Mouse (Mus musculus): Measurements from ENCODE around the gene Mif4gd. TPM values are rescaled to one million over a fixed set of nuclear protein-coding genes. Genes with fewer than 3 reads are reported as not detected.
"Not testable (repeated sequence)": the region's sequence is repeated elsewhere in the genome, so short reads cannot be mapped to it uniquely, and the experiment has no call there.

Mif4gd gene
- polyA plus RNA-seq (2016; fragmentation: Nextera tagmentation; extraction: Ambion mirVana), result 19.4 and 19.8 TPM in 2 replicates

DNA sequence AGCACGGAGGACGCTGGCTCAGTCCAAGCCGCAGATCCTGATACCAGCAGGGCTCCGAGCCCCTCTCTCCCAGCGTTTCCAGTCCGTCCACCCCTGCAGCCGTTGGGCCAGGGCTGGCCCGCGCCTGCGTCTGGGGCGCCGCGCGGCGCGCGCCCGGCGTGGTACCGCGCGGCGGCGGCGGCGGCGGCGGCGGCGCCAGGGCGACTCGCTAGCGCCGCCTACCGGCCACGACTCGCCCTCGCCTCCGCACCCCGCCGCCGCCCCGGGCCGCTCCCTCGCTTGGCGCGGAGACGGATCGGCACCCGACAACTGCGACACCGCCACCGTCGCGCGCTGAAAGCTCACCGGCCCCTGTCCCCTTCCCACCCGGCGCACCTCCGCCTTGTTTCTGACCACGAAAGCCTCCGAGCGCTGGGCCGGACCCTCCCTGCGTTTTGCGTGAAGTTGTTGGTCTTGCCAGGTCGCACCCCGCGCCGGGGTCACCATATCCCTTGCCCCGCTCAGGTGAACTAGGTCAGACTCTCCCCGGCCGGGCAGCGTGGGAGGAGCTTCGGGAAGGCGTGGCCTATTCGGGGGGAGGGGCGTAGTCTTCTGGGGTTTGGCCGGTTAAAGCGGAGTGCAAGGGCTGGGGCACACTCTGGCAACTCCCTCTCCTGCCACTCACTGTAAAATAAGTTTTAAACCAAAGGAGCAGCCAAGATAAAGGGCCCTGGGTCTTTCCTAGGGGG lies at the start of gene Mif4gd:
Gene Mif4gd, minus strand, starts transcription at position 560 of the 728 bp plus-strand sequence.
- H3K9me3 ChIP-seq, result no peaks in the 10 kb centered on the region
- under 1% methylated on average over 79 of the region's 80 CpGs for WGBS

DNA sequence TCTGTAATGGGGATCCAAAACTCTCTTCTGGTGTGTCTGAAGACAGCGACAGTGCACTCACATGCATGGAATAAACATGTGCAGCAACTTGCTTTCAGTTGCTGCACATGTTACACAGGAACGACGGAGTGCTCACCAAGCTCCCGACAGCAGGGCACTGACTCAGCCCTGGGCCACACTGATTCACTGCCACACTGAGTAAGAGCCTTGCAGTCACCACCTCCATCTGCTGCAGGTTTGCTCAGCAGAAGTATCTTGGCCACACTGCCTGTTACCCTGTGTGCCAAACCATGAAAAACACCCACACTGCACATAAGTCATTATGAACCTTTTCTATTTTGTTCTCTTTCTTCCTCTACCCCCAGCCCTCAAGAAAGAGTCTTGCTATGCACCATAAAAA lies 47.6 kb upstream of the Mif4gd start:
- H3K4me1 ChIP-seq, result peaks cover 4% of the 10 kb centered on the region; the same call in 1 of the 2 replicates
- 94% methylated on average over 4 of the region's 4 CpGs for WGBS

More for the DNA sequence above, at the start of gene Mif4gd:
- peak within 1 kb of the TSS; percentile 77 for H3K4me3 ChIP-seq
- peaks cover 58% of the 10 kb centered on the region for H3K36me3 ChIP-seq (replicated peaks)
- peaks cover 25% of the 10 kb centered on the region for H3K4me1 ChIP-seq
- no peaks in the 10 kb centered on the region; the same call in 1 of the 2 replicates for H3K27me3 ChIP-seq (replicated peaks; ENCODE audit: low read depth, poor library complexity, severe bottlenecking)
- peak within 1 kb of the TSS; percentile 86 for H3K27ac ChIP-seq (replicated peaks)
- DNase-seq (ENCODE audit: low spot score), result peak; percentile 92

DNA sequence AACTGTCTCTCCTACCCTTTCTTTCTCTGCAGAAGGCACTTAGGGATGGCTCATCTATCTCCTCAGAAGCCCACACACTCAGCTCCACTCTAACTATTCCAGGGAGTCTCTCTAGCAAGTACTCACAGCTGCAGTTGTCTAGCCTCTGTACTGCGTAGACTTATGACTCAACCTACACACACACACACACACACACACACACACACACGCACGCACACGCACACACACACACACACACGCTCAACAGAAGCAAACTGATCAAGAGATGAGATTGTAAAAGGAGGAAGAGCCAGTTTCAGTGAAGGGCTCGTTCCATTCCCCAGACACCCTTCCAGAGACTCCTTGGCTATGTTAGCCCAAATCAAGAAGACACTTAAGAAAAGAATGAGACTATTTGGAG lies 45.8 kb upstream of the Mif4gd start:
- no peaks in the 10 kb centered on the region for H3K27me3 ChIP-seq (replicated peaks; ENCODE audit: low read depth, poor library complexity, severe bottlenecking)
- H3K4me1 ChIP-seq, result no peaks in the 10 kb centered on the region
- no peak for DNase-seq (ENCODE audit: low spot score)
- peaks cover 40% of the 10 kb centered on the region for H3K36me3 ChIP-seq (replicated peaks)
- H3K9me3 ChIP-seq, result no peaks in the 10 kb centered on the region
- no peak overlapping the region for H3K4me3 ChIP-seq
- H3K27ac ChIP-seq (replicated peaks), result no peak overlapping the region
- WGBS, result 91% methylated on average over 6 of the region's 6 CpGs

More for the DNA sequence above, 47.6 kb upstream of the Mif4gd start:
- Histone ChIP-seq H3K36me3 (replicated peaks) (peaks cover 31% of the 10 kb centered on the region), H3K9me3 (no peaks in the 10 kb centered on the region), H3K27me3 (replicated peaks; ENCODE audit: low read depth, poor library complexity, severe bottlenecking) (no peaks in the 10 kb centered on the region), H3K4me3 (no peak overlapping the region), H3K27ac (replicated peaks) (no peak overlapping the region)
- DNase-seq (ENCODE audit: low spot score), result no peak

DNA sequence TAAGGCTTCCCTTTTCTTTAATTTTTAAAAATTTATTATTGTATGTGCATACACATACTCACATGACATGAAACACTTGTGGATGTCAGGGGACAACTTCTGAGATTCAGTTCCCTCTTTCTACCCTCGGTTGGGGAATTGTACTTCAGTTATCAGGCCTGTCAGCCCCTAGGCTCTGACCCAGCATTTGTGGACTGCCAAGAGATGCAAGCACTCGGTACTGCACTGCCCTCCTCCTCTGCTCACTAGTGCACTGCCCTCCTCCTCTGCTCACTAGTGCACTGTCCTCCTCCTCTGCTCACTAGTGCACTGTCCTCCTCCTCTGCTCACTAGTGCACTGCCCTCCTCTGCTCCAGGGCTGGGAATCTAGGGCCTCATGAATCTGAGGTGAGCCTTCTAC lies 41.4 kb upstream of the Mif4gd start:
- WGBS, result 83% methylated on average over 2 of the region's 2 CpGs
- H3K27ac ChIP-seq (replicated peaks), result no peak overlapping the region
- no peaks in the 10 kb centered on the region for H3K9me3 ChIP-seq
- H3K36me3 ChIP-seq (replicated peaks), result peaks cover 52% of the 10 kb centered on the region
- DNase-seq (ENCODE audit: low spot score), result no peak
- no peak overlapping the region for H3K4me3 ChIP-seq
- no peaks in the 10 kb centered on the region for H3K27me3 ChIP-seq (replicated peaks; ENCODE audit: low read depth, poor library complexity, severe bottlenecking)
- no peaks in the 10 kb centered on the region for H3K4me1 ChIP-seq

DNA sequence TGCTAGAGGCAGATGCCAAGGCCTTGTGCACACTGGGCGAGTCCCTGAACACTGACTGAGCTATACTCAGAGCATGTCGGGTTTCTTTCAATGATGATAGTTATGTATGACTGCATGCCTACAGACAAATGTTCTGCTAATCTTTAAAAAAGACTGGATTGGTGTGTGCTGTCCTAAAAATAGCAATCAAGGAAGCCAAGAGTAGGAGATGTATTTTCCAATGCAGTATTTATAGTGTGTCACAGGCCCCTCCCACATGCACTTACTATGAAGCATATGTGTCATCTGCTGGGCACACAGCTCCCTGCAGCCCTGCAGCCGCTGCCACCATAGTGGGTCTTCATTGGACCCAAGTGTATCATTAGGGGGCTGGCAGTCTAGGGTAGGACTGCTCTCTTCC lies 40.4 kb upstream of the Mif4gd start:
- H3K4me3 ChIP-seq, result no peak overlapping the region
- 91% methylated on average over 3 of the region's 3 CpGs for WGBS
- H3K27me3 ChIP-seq (replicated peaks; ENCODE audit: low read depth, poor library complexity, severe bottlenecking), result no peaks in the 10 kb centered on the region
- DNase-seq (ENCODE audit: low spot score), result no peak
- no peaks in the 10 kb centered on the region for H3K9me3 ChIP-seq
- no peak overlapping the region for H3K27ac ChIP-seq (replicated peaks)
- peaks cover 61% of the 10 kb centered on the region for H3K36me3 ChIP-seq (replicated peaks)
- H3K4me1 ChIP-seq, result no peaks in the 10 kb centered on the region

DNA sequence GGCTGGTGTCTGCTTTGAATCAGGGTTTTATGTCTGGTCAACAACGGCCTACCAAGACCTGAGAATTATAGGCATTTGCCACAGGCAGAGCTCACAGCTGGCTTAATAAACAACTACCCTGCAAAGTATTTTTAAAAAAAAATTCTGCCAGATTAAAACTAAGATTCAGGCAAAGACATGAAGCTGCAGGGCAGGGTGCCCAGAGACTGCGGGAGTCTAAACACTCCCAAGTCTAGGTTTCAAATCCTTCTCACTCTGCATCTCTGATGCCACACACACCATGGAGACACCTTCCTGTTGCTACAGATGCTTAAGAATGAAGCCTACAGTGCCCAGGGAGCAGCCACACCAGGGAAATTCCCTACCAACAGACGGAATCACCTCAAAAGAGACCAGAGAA lies 38.9 kb upstream of the Mif4gd start:
- Histone ChIP-seq H3K9me3 (no peaks in the 10 kb centered on the region), H3K4me1 (no peaks in the 10 kb centered on the region), H3K4me3 (no peak overlapping the region), H3K36me3 (replicated peaks) (peaks cover 72% of the 10 kb centered on the region), H3K27me3 (replicated peaks; ENCODE audit: low read depth, poor library complexity, severe bottlenecking) (no peaks in the 10 kb centered on the region), H3K27ac (replicated peaks) (no peak overlapping the region)
- DNase-seq (ENCODE audit: low spot score), result no peak
- 88% methylated on average over 3 of the region's 3 CpGs for WGBS

DNA sequence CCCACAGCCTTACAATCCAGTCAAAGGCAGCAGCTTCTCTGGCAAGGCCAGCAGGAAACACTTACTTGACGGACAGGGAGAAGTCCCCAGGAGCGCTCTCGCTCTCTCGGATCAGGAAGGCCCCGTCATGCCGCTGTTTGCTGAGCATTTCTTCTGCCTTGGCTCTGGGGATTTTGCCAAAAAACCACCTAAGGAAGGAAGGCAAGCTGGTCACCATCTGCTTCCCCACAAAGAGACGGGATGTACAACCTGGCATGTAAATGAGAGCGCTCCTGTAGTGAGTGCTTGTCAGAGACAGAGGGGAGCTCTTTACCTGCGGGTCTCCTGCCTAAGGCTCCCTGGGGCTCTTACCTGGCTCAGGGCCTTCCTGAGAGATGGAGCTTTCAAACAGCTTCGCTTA lies 36.9 kb upstream of the Mif4gd start:
- WGBS, result 66% methylated on average over 10 of the region's 10 CpGs
- peaks cover 77% of the 10 kb centered on the region for H3K36me3 ChIP-seq (replicated peaks)
- H3K4me3 ChIP-seq, result no peak overlapping the region

DNA sequence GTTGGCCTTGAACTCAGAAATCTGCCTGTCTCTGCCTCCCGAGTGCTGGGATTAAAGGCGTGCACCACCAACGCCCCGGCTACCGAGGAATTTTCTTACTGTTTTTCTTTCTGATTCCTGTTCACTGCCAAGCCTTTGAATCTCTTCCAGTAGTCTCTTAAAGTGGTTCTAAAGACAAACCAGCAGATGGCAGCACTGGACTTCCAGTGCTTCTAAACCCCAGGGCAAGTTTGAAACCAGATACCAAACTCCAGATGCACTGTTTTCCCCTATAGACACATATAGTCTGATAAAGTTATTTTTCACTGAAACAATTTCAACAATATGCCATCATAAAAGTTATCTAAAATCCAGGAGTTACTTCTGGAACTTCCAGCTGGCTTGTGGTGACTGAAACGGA lies 34.7 kb upstream of the Mif4gd start:
- H3K9me3 ChIP-seq, result no peaks in the 10 kb centered on the region
- no peak overlapping the region for H3K4me3 ChIP-seq
- WGBS, result 57% methylated on average over 6 of the region's 6 CpGs
- H3K27me3 ChIP-seq (replicated peaks; ENCODE audit: low read depth, poor library complexity, severe bottlenecking), result no peaks in the 10 kb centered on the region
- H3K27ac ChIP-seq (replicated peaks), result no peak overlapping the region
- H3K36me3 ChIP-seq (replicated peaks), result peaks cover 78% of the 10 kb centered on the region
- H3K4me1 ChIP-seq, result no peaks in the 10 kb centered on the region
- peak; percentile 47 for DNase-seq (ENCODE audit: low spot score)

More for the DNA sequence above, 36.9 kb upstream of the Mif4gd start:
- Histone ChIP-seq H3K27me3 (replicated peaks; ENCODE audit: low read depth, poor library complexity, severe bottlenecking) (no peaks in the 10 kb centered on the region), H3K4me1 (no peaks in the 10 kb centered on the region), H3K9me3 (no peaks in the 10 kb centered on the region), H3K27ac (replicated peaks) (no peak overlapping the region)
- no peak for DNase-seq (ENCODE audit: low spot score)

DNA sequence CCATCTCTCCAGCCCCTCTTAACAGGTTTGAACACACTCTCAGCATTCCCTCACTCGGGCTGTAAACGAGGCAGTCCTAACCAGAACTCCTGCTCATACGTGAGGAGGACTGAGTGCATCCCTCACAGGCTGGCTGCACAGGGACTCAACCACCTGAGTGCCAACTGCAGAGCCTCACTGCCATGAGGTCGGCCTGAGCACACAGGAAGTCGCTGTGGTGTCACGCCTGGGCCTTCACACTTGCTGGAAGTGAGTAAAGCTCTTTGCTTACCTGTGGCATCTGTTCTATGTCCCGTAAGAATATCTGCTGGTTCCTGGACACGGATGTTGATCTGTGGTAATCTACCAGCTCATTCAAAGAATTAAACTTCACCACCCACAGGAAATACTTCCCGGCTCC lies 33.7 kb upstream of the Mif4gd start:
- H3K36me3 ChIP-seq (replicated peaks), result peaks cover 73% of the 10 kb centered on the region
- no peaks in the 10 kb centered on the region for H3K9me3 ChIP-seq
- no peaks in the 10 kb centered on the region for H3K27me3 ChIP-seq (replicated peaks; ENCODE audit: low read depth, poor library complexity, severe bottlenecking)
- no peak overlapping the region for H3K4me3 ChIP-seq
- H3K4me1 ChIP-seq, result peaks cover under 1% of the 10 kb centered on the region
- no peak for DNase-seq (ENCODE audit: low spot score)
- 92% methylated on average over 9 of the region's 9 CpGs for WGBS
- no peak overlapping the region for H3K27ac ChIP-seq (replicated peaks)

DNA sequence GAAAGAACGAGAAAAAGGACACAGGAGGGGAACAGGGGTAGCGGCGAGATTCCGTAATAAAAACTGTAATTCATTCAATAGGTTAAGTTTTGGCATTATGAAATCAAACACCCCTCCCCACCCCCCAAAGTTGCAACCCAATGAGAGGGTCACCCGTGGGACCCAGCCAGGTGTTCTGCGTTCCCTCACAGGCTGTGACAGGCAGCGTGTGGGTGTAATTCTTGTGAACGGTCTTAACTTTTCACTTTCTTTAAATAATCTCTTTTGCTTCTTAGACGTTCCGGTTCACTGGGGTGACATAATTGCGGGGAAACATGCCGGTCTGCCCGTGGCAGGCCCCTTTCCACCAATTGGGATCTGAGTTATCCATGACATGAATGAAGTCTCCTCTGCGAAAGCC lies 32.7 kb upstream of the Mif4gd start:
- H3K4me1 ChIP-seq; DNase-seq (ENCODE audit: low spot score); H3K27me3 ChIP-seq (replicated peaks; ENCODE audit: low read depth, poor library complexity, severe bottlenecking); H3K27ac ChIP-seq (replicated peaks); H3K4me3 ChIP-seq; H3K9me3 ChIP-seq: not testable (repeated sequence)
- H3K36me3 ChIP-seq (replicated peaks), result peaks cover 67% of the 10 kb centered on the region
- 87% methylated on average over 14 of the region's 14 CpGs for WGBS

DNA sequence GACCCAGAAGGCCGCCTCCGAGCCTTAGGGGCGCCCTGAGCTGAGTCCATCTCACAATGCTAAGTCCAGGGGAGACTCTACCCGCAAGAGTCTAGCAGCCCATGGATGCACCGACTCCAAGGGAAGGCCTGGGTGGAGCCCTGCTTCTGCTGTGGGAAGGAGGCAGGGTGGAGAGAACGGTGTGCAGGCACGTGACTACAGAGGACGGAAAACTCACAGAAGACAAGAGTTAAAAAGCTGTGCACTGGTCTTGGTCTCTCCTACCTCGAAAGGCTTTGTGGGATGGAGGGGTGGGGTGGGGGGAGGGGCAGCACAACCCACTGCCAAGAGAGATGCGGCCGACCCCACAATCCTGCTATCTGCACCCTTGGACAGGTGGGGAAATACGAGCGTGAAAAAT lies 31.5 kb upstream of the Mif4gd start:
- no peaks in the 10 kb centered on the region for H3K27me3 ChIP-seq (replicated peaks; ENCODE audit: low read depth, poor library complexity, severe bottlenecking)
- H3K36me3 ChIP-seq (replicated peaks), result peaks cover 59% of the 10 kb centered on the region
- peaks cover 8% of the 10 kb centered on the region for H3K4me1 ChIP-seq
- H3K4me3 ChIP-seq, result no peak overlapping the region
- no peaks in the 10 kb centered on the region for H3K9me3 ChIP-seq
- no peak for DNase-seq (ENCODE audit: low spot score)
- 95% methylated on average over 13 of the region's 13 CpGs for WGBS
- no peak overlapping the region for H3K27ac ChIP-seq (replicated peaks)

DNA sequence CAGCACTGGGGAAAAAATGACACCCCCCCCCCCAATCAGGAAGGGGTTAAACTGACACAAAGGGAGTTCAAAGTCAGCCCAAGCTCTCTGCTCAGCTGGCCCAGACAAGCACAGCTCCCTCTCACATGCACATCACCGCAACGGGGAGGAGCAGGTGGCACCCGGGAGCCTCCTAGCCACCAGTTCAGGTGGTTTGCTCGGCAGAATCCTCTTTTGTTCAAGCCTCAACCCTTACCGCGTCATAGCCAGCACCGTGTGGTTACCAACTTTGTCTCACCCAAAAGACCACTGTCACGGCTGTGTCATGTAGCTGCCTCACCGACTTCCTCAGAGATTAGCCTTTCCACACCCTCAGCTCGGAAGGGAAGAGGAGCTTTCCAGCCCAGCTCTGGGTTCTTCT lies 30.5 kb upstream of the Mif4gd start:
- WGBS, result 80% methylated on average over 10 of the region's 10 CpGs
- H3K4me3 ChIP-seq, result no peak overlapping the region
- no peaks in the 10 kb centered on the region for H3K9me3 ChIP-seq
- DNase-seq (ENCODE audit: low spot score), result no peak
- peaks cover 48% of the 10 kb centered on the region for H3K36me3 ChIP-seq (replicated peaks)
- peaks cover 8% of the 10 kb centered on the region for H3K4me1 ChIP-seq
- no peaks in the 10 kb centered on the region for H3K27me3 ChIP-seq (replicated peaks; ENCODE audit: low read depth, poor library complexity, severe bottlenecking)
- no peak overlapping the region for H3K27ac ChIP-seq (replicated peaks)

DNA sequence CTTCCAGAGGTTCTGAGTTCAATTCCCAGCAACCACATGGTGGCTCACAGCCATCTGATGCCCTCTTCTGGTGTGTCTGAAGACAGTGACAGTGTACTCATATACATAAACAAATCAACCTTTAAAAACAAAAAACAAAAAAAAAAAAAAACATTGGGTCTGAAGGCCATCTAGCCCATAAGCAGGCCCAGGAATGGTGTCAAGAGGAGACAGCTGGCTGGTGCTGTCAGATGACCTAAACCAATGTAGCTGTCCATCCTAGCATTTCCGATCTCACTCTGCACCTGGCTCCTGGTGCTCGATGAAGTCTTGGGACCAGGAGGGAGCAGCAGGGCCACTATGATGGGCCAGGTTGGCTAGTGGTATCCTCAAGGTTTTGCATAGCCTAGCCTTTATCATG lies 29.9 kb upstream of the Mif4gd start:
- H3K27ac ChIP-seq (replicated peaks), result no peak overlapping the region
- H3K36me3 ChIP-seq (replicated peaks), result peaks cover 44% of the 10 kb centered on the region
- WGBS, result 93% methylated on average over 2 of the region's 2 CpGs
- peaks cover 8% of the 10 kb centered on the region for H3K4me1 ChIP-seq
- no peaks in the 10 kb centered on the region for H3K27me3 ChIP-seq (replicated peaks; ENCODE audit: low read depth, poor library complexity, severe bottlenecking)
- H3K4me3 ChIP-seq, result no peak overlapping the region
- DNase-seq (ENCODE audit: low spot score), result no peak
- H3K9me3 ChIP-seq, result no peaks in the 10 kb centered on the region
